ENCODE assay signal across 9 mouse cellular contexts in the genomic region with DNA sequence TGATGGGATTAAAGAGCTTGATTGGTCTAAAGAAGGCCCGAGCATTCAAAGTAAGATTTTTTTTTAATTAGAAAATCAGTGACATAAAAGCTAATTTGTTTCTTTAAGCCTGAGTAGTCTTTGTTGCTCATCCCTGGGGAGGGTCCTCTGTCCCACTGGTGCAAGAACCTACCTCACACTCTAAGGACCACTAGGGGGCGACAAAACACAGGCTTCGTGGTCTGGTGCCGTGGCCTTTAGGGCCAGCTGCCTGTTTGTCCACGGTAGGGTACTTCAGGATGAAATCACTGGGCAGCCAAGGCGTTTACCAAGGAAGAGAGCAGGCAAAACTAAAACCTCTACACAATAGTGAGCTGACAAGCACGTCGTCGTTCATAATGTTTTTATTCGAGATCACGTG. TPM values are rescaled to one million over a fixed set of nuclear protein-coding genes. Genes with fewer than 3 reads are reported as not detected.
A peak's percentile ranks its signal among the peaks of the same experiment; 100 is the strongest.
DNase-seq lines count a peak whose midpoint lies in the region; ATAC-seq and TF ChIP-seq lines count a peak whose summit lies in the region.
"Had no signal": no experiment of that assay in that cellular context is flagged by ENCODE, and none has a peak within 500 bp of the region (broad histone marks: within the 10 kb centered on the region; RNA-seq: fewer than 3 reads in every experiment).

No protein-coding gene starts in this region.

- no peaks in the 10 kb centered on the region for H3K4me1 ChIP-seq in G1E (ENCODE audit: insufficient read depth, low read depth, low read length)
- H3K4me1 ChIP-seq in forebrain, embryonic 12.5 days, result peaks cover 3% of the 10 kb centered on the region
- peaks cover 6% of the 10 kb centered on the region for H3K4me1 ChIP-seq in hindbrain, embryonic 10.5 days (replicated peaks)
- H3K4me1 ChIP-seq in lung, postnatal 0 days (ENCODE audit: insufficient read depth, low read depth, low read length), result no peaks in the 10 kb centered on the region

- TF ChIP-seq CTCF in G1E (IDR thresholded peaks at IDR 0.05; ENCODE audit: low read depth, low read length), result peak; percentile 67
- TF ChIP-seq CTCF in lung, postnatal 0 days (IDR thresholded peaks at IDR 0.05), result peak; percentile 92

- no peaks in the 10 kb centered on the region for H3K36me3 ChIP-seq in G1E (replicated peaks)
- no peaks in the 10 kb centered on the region for H3K36me3 ChIP-seq in forebrain, embryonic 12.5 days (replicated peaks)
- no peaks in the 10 kb centered on the region for H3K36me3 ChIP-seq in hindbrain, embryonic 10.5 days
- H3K36me3 ChIP-seq in lung, postnatal 0 days (ENCODE audit: insufficient read depth, low read length), result no peaks in the 10 kb centered on the region

- DNase-seq in G1E (ENCODE audit: low spot score), result peak; percentile 59
- DNase-seq in c-Kit-positive CD71-positive TER-119-negative erythroid progenitor cells, embryonic 14.5 days (ENCODE audit: low read depth), result peak; percentile 44
- peak; percentile 78 for DNase-seq in hindbrain, embryonic 10.5 days (ENCODE audit: low spot score)
- peak; percentile 47 to 88 for DNase-seq in layer of hippocampus, adult 18-20 months (ENCODE audit: low spot score in 2 of 2)
- DNase-seq in lung, postnatal 0 days (ENCODE audit: low spot score), result peak; percentile 77
- peak; percentile 56 for DNase-seq in retina, adult 2 months (ENCODE audit: low read depth, low spot score)
- DNase-seq in thymus, postnatal 25 days, result peak; percentile 78

- H3K9me3 ChIP-seq in G1E (replicated peaks), result no peaks in the 10 kb centered on the region
- no peaks in the 10 kb centered on the region for H3K9me3 ChIP-seq in forebrain, embryonic 12.5 days
- no peaks in the 10 kb centered on the region for H3K9me3 ChIP-seq in hindbrain, embryonic 10.5 days
- no peaks in the 10 kb centered on the region for H3K9me3 ChIP-seq in lung, postnatal 0 days (ENCODE audit: low read length)
- H3K9me3 ChIP-seq: heart, embryonic 15.5 days had no signal

- H3K4me2 ChIP-seq in forebrain, embryonic 12.5 days, result no peak overlapping the region
- H3K4me2 ChIP-seq in lung, postnatal 0 days (replicated peaks; ENCODE audit: low read depth, low read length), result no peak overlapping the region
- H3K4me2 ChIP-seq: heart, embryonic 15.5 days had no signal

- TF ChIP-seq EP300 in lung, postnatal 0 days (IDR thresholded peaks at IDR 0.05), result no peak

- no peaks in the 10 kb centered on the region for H3K27me3 ChIP-seq in G1E (ENCODE audit: insufficient read depth, low read length)
- H3K27me3 ChIP-seq in forebrain, embryonic 12.5 days, result peaks cover 6% of the 10 kb centered on the region; the same call in 1 of the 2 replicates
- no peaks in the 10 kb centered on the region for H3K27me3 ChIP-seq in hindbrain, embryonic 10.5 days (ENCODE audit: insufficient read depth, poor library complexity, severe bottlenecking)
- H3K27me3 ChIP-seq in lung, postnatal 0 days (replicated peaks; ENCODE audit: insufficient read depth, low read length), result no peaks in the 10 kb centered on the region
- H3K27me3 ChIP-seq: heart, embryonic 15.5 days had no signal

- no peak overlapping the region for H3K27ac ChIP-seq in forebrain, embryonic 12.5 days
- no peak overlapping the region for H3K27ac ChIP-seq in hindbrain, embryonic 10.5 days
- H3K27ac ChIP-seq in lung, postnatal 0 days (ENCODE audit: low read length), result no peak overlapping the region
- H3K27ac ChIP-seq: heart, embryonic 15.5 days had no signal

- WGBS in forebrain, embryonic 12.5 days, result 27% methylated on average over 11 of the region's 11 CpGs
- 31% methylated on average over 11 of the region's 11 CpGs for WGBS in hindbrain, embryonic 10.5 days
- WGBS in lung, postnatal 0 days, result 29% methylated on average over 11 of the region's 11 CpGs

- peak; percentile 22; the same call in 1 of the 2 replicates for ATAC-seq in G1E (ENCODE audit: extremely low read depth, insufficient number of reproducible peaks, low FRiP score, poor library complexity, severe bottlenecking)
- peak; percentile 83 for ATAC-seq in forebrain, embryonic 12.5 days (ENCODE audit: low FRiP score)
- ATAC-seq in lung, postnatal 0 days, result peak; percentile 56

- H3K9ac ChIP-seq in forebrain, embryonic 12.5 days, result no peak overlapping the region
- no peak overlapping the region for H3K9ac ChIP-seq in lung, postnatal 0 days (replicated peaks; ENCODE audit: low read depth)
- H3K9ac ChIP-seq: heart, embryonic 15.5 days had no signal

- H3K4me3 ChIP-seq in G1E (ENCODE audit: low read depth, low read length), result no peak overlapping the region
- H3K4me3 ChIP-seq in forebrain, embryonic 12.5 days (replicated peaks), result no peak overlapping the region
- H3K4me3 ChIP-seq in hindbrain, embryonic 10.5 days, result no peak overlapping the region
- no peak overlapping the region for H3K4me3 ChIP-seq in lung, postnatal 0 days (ENCODE audit: low read depth, low read length)
- H3K4me3 ChIP-seq: heart, embryonic 15.5 days had no signal

RNA-seq across cellular contexts. Expression of a gene that starts 5.2 kb away (rescaled TPM):
- total RNA-seq in G1E (2014; fragmentation: Nextera tagmentation) (not detected in 2 replicates), G1E (2017) (0.12 and 0.16 TPM in 2 replicates)
- polyA plus RNA-seq in G1E (2012), result not detected in 2 replicates
- polyA plus RNA-seq in forebrain, embryonic 12.5 days (2016; fragmentation: Nextera tagmentation; extraction: Ambion mirVana), result 0.73 and 0.82 TPM in 2 replicates
- 0.60 and 0.63 TPM in 2 replicates for polyA plus RNA-seq in hindbrain, embryonic 10.5 days (2016; fragmentation: Nextera tagmentation; extraction: Ambion mirVana)
- 10 to 100 TPM; 59.4 to 63.4 TPM for total RNA-seq in layer of hippocampus, adult 18-20 months (2021)
- polyA plus RNA-seq in lung, postnatal 0 days (2015; fragmentation: Nextera tagmentation; extraction: Ambion mirVana), result 0.18 and 0.33 TPM in 2 replicates

RNA-seq across cellular contexts. Expression of a gene that starts 30.2 kb away (rescaled TPM):
- total RNA-seq in G1E (2014; fragmentation: Nextera tagmentation), result not detected in 2 replicates
- total RNA-seq in G1E (2017), result 0.52 TPM in 1 of 2 replicates, not detected in the other
- polyA plus RNA-seq in G1E (2012), result not detected in 2 replicates
- polyA plus RNA-seq in forebrain, embryonic 12.5 days (2016; fragmentation: Nextera tagmentation; extraction: Ambion mirVana), result 0.59 and 1.6 TPM in 2 replicates
- 3.3 and 3.6 TPM in 2 replicates for polyA plus RNA-seq in hindbrain, embryonic 10.5 days (2016; fragmentation: Nextera tagmentation; extraction: Ambion mirVana)
- total RNA-seq in layer of hippocampus, adult 18-20 months (2021), result 1 to 10 TPM; 2.0 to 2.6 TPM
- polyA plus RNA-seq in lung, postnatal 0 days (2015; fragmentation: Nextera tagmentation; extraction: Ambion mirVana), result 8.2 TPM in 2 replicates

RNA-seq across cellular contexts. Expression of a gene that starts 38.3 kb away (rescaled TPM):
- total RNA-seq in G1E (2014; fragmentation: Nextera tagmentation) (0.53 and 0.60 TPM in 2 replicates), G1E (2017) (0.12 and 0.16 TPM in 2 replicates)
- polyA plus RNA-seq in G1E (2012), result not detected in 2 replicates
- polyA plus RNA-seq in forebrain, embryonic 12.5 days (2016; fragmentation: Nextera tagmentation; extraction: Ambion mirVana), result 1.3 and 1.6 TPM in 2 replicates
- 0.95 and 1.1 TPM in 2 replicates for polyA plus RNA-seq in hindbrain, embryonic 10.5 days (2016; fragmentation: Nextera tagmentation; extraction: Ambion mirVana)
- 1 to 10 TPM; 1.1 to 1.2 TPM for total RNA-seq in layer of hippocampus, adult 18-20 months (2021)
- polyA plus RNA-seq in lung, postnatal 0 days (2015; fragmentation: Nextera tagmentation; extraction: Ambion mirVana), result 1.4 TPM in 2 replicates

Comparison
In these comparisons a context has a peak if more than half of its experiments do, and no peak if none do; other contexts are left out.
1. ATAC-seq: peak in every context shown above with its lines; median percentile 83 in forebrain, embryonic 12.5 days; 56 in lung, postnatal 0 days; 22 in G1E.